Mouse (Mus musculus) stomach, postnatal 0 days (tissue): ENCODE measurements around the gene Fmo1. TPM values are rescaled to one million over a fixed set of nuclear protein-coding genes. Genes with fewer than 3 reads are reported as not detected.

Experiments used
- ATAC-seq: fragments of 200-750 bp; cut with Nextera tagmentation; 2 replicates; pipeline ENCODE4 v1.8.0; 2017; ENCODE audit not compliant: low FRiP score, low TSS enrichment
- DNase-seq: peaks from one replicate; pipeline ENCODE4 v3.0.0-alpha.2; 2016; ENCODE audit warnings: low spot score
- H3K27ac ChIP-seq: fragments of 300-500 bp; sonication (generic); replicated peaks from 2 replicates; pipeline ENCODE4 v1.5.1; 2014; ENCODE audit warnings: mild to moderate bottlenecking, control low read depth
- H3K27me3 ChIP-seq: fragments of 300-500 bp; sonication (generic); 2 replicates; pipeline ENCODE4 v1.6.1; 2014; ENCODE audit warnings: low read length; ENCODE audit not compliant: control insufficient read depth, insufficient read depth
- H3K36me3 ChIP-seq: fragments of 300-500 bp; sonication (generic); 2 replicates; pipeline ENCODE4 v1.6.1; 2014; ENCODE audit warnings: low read length, mixed read lengths; ENCODE audit not compliant: control insufficient read depth, insufficient read depth
- H3K4me1 ChIP-seq: fragments of 300-500 bp; sonication (generic); replicated peaks from 2 replicates; pipeline ENCODE4 v1.6.1; 2014; ENCODE audit warnings: antibody characterized with exemption; ENCODE audit not compliant: control insufficient read depth, insufficient read depth
- H3K4me2 ChIP-seq: fragments of 300-500 bp; sonication (generic); replicated peaks from 2 replicates; pipeline ENCODE4 v1.6.1; 2014; ENCODE audit warnings: low read depth, mild to moderate bottlenecking, control low read depth, moderate library complexity
- H3K4me3 ChIP-seq: fragments of 300-500 bp; sonication (generic); 2 replicates; pipeline ENCODE4 v1.5.1; 2014; ENCODE audit warnings: low read depth, low read length, control low read depth
- H3K9ac ChIP-seq: fragments of 300-500 bp; sonication (generic); 2 replicates; pipeline ENCODE4 v1.6.1; 2014; ENCODE audit warnings: mild to moderate bottlenecking, low read length, control low read depth, mixed read lengths
- H3K9me3 ChIP-seq: fragments of 300-500 bp; sonication (generic); 2 replicates; pipeline ENCODE4 v1.6.1; 2016; ENCODE audit warnings: low read length; ENCODE audit not compliant: control insufficient read depth
- CTCF ChIP-seq: IDR thresholded peaks from 2 replicates; pipeline ENCODE4 v1.5.1; 2016; ENCODE audit warnings: antibody characterized with exemption, low read depth, mild to moderate bottlenecking, moderate library complexity
- EP300 ChIP-seq: optimal IDR thresholded peaks from 2 replicates; pipeline ENCODE3; 2016; ENCODE audit warnings: antibody characterized with exemption
- WGBS: fragments of 180-500 bp; shearing (Covaris S2); extraction: QIAGEN DNeasy Blood & Tissue Kit; methylation state at CpG from one replicate; pipeline ENCODE4 v1.1.7; 2014; 5-methylcytosine and 5-hydroxymethylcytosine counted together
- polyA plus RNA-seq: library from polyadenylated mRNA; unstranded; fragments of >200 nt; fragmentation: Nextera tagmentation; extraction: Ambion mirVana; gene quantifications from 2 replicates; pipeline ENCODE4 v1.2.1, GENCODE M21; 2015

Fmo1 gene
- polyA plus RNA-seq, 1 experiment from 2014 or later: 14.7 TPM

DNA sequence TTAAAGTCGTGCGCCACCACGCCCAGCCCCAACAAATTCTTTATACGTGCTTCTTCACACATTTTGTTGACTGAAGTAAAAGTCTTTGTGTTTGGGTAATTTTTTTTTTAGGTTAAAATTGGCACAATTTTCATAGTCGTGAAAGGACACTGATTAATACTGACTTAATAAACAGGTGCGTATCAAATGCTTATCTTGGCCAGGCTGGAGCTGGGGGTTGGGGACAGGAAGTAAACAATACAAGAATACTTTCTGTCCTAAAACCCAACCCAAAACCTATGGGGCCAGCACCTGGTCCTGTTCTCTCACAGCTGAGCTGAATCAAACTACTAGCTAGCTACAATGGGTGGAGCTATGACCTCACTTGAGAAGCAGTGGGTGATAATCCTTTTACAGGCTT is 26.6 kb upstream of the Fmo1 start:
- no peak overlapping the region for H3K9ac ChIP-seq
- no peaks in the 10 kb centered on the region for H3K36me3 ChIP-seq
- ATAC-seq: no peak
- H3K27me3 ChIP-seq: no peaks in the 10 kb centered on the region
- 77% methylated on average over 6 of the region's 6 CpGs for WGBS
- no peaks in the 10 kb centered on the region for H3K9me3 ChIP-seq
- TF ChIP-seq EP300: no peak
- no peak for TF ChIP-seq CTCF
- H3K4me2 ChIP-seq: no peak overlapping the region
- no peak overlapping the region; the same call in 1 of the 2 replicates for H3K27ac ChIP-seq
- no peaks in the 10 kb centered on the region for H3K4me1 ChIP-seq
- DNase-seq: no peak
- no peak overlapping the region for H3K4me3 ChIP-seq

DNA sequence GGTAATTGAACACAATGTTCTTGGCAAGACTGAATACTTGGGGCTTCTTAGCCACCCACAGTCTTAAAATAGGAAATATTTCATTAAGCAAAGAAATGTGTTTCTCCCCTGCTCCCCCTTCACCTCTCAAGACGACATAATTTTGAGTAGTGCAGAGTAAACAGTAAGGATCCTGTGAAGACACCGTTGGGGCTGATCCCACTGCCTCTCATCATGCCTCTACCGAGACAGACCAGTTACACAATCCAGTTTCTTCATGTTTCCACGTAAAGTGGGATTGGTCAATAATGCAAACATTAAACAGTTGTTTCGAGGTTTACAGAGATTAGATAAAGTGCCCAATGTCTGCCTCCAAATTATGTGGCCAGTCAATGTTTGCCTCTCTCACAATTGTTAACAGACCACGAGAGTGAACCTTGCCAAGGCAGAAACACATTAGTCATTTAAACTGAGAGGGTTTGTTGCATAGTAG is 25.6 kb upstream of the Fmo1 start:
- 8% methylated on average over 6 of the region's 6 CpGs for WGBS
- no peaks in the 10 kb centered on the region for H3K27me3 ChIP-seq
- no peak for DNase-seq
- H3K4me3 ChIP-seq: no peak overlapping the region
- H3K27ac ChIP-seq: no peak overlapping the region
- no peaks in the 10 kb centered on the region for H3K9me3 ChIP-seq
- TF ChIP-seq CTCF: no peak
- no peak for TF ChIP-seq EP300
- ATAC-seq: peak; percentile 86
- no peak overlapping the region for H3K4me2 ChIP-seq
- no peak overlapping the region for H3K9ac ChIP-seq
- H3K4me1 ChIP-seq: no peaks in the 10 kb centered on the region
- H3K36me3 ChIP-seq: no peaks in the 10 kb centered on the region

DNA sequence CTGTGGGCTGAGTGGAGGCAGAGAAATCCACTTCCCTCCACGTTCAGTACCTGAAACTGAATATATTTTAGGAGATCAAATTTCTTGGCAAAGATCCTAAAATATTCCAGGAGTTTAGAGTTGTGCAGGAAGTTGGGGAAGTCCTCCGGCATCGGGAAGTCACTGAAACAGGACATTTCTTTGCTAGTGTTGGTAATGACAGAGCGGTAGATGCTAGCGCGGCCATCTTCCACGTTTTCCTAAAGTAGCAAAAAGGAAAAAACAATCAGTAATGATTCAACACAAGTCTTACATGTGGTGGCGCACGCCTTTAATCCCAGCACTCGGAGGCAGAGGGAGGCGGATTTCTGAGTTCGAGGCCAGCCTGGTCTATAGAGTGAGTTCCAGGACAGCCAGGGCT is 22.2 kb upstream of the Fmo1 start:
- Histone ChIP-seq H3K4me3 (no peak overlapping the region), H3K27me3 (no peaks in the 10 kb centered on the region), H3K9ac (no peak overlapping the region), H3K27ac (no peak overlapping the region), H3K9me3 (no peaks in the 10 kb centered on the region), H3K4me2 (no peak overlapping the region), H3K4me1 (no peaks in the 10 kb centered on the region), H3K36me3 (no peaks in the 10 kb centered on the region)
- 77% methylated on average over 12 of the region's 12 CpGs for WGBS
- no peak for DNase-seq
- no peak for ATAC-seq
- TF ChIP-seq CTCF: no peak
- no peak for TF ChIP-seq EP300

DNA sequence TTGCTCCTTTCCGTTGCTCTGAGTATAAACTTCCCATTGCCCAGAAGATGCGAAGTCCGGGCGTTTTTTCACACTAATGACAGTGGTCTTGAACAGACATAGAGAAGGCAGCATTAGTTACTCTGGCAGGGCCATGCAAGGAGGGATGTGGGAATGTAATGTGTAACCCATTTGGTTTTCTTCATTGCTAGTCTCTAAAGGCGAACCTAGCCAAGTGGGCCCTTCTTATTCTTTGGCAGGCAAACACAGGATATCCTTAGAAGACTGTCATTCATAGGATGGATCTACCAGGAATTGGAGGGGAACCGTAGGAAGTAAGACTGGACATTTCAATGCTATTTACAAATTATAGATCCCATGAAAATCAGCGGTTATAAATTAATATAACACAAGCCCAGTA is 21.2 kb upstream of the Fmo1 start:
- Histone ChIP-seq H3K36me3 (no peaks in the 10 kb centered on the region), H3K27ac (no peak overlapping the region), H3K4me1 (no peaks in the 10 kb centered on the region), H3K27me3 (no peaks in the 10 kb centered on the region), H3K4me2 (no peak overlapping the region), H3K4me3 (no peak overlapping the region), H3K9ac (no peak overlapping the region), H3K9me3 (no peaks in the 10 kb centered on the region)
- DNase-seq: no peak
- 84% methylated on average over 7 of the region's 7 CpGs for WGBS
- ATAC-seq: no peak
- TF ChIP-seq CTCF (no peak), EP300 (no peak)

DNA sequence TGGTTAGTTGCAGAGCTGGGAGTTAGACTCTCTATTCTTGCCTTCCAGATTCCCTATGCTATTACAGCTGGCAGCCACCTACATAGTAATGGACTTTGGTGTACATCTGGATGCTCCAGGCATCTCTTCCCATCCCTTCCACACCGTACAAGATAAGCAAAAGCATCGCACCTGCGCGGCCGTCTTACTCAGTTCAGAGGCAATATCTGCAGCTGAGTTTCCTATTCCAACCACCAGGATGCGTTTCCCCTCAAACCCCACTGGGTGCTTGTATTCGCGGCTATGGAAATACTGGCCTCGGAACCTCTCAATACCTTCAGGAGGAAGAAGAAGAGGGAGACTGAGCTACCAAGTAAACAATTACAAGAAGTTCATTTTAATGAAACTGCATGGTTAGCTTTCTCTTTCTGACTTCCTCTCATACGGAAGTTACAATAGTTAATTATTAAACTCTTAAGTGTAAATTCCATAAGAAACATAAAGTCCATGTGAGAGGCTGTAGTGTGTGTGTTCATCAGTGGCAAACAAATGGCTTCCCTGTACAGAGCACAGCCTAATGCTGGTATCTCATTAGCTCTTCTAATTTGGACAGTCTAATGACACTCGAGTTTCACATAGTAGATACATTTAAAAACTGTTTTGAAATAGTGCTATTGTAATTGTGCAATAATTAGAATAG is 19.9 kb upstream of the Fmo1 start:
- Histone ChIP-seq H3K9me3 (no peaks in the 10 kb centered on the region), H3K4me3 (no peak overlapping the region), H3K9ac (no peak overlapping the region), H3K36me3 (no peaks in the 10 kb centered on the region), H3K27me3 (no peaks in the 10 kb centered on the region), H3K4me2 (no peak overlapping the region), H3K4me1 (no peaks in the 10 kb centered on the region), H3K27ac (no peak overlapping the region)
- no peak for DNase-seq
- TF ChIP-seq EP300 (no peak), CTCF (peak; percentile 24; the same call in 1 of the 2 replicates)
- WGBS: 66% methylated on average over 11 of the region's 11 CpGs
- ATAC-seq: peak; percentile 77

DNA sequence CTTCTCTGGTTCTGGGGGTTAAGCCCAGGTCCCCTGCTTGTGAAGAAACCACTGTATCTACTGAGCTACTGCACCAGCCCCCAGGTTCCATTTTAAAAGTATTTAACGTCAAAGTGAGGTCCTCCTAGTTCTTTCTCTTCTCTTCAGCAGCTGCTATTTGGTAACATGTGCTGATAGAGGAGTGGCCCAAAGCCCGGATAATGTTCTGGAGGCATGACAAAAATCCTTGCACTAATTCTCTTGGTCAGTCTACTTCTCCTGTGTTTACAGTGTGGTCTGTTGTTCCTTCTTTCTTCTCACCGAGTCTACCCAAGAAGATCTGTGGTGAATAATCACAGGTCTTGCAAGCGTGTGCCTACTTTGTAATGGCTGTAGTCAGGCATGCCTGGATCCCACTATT is 16.3 kb upstream of the Fmo1 start:
- Histone ChIP-seq H3K27ac (no peak overlapping the region), H3K36me3 (no peaks in the 10 kb centered on the region), H3K9ac (no peak overlapping the region), H3K4me2 (no peak overlapping the region), H3K27me3 (no peaks in the 10 kb centered on the region), H3K4me1 (no peaks in the 10 kb centered on the region), H3K4me3 (no peak overlapping the region), H3K9me3 (no peaks in the 10 kb centered on the region)
- DNase-seq (no peak), ATAC-seq (no peak)
- TF ChIP-seq EP300: no peak
- no peak for TF ChIP-seq CTCF
- WGBS: 51% methylated on average over 4 of the region's 4 CpGs
